ENCODE assay signal across 28 mouse cellular contexts in genomic region chr11:106045256-106045655, GRCm38 (mm10). TPM values are rescaled to one million over a fixed set of nuclear protein-coding genes. Genes with fewer than 3 reads are reported as not detected.
DNase-seq lines count a peak whose midpoint lies in the region; ATAC-seq and TF ChIP-seq lines count a peak whose summit lies in the region.
"Had no signal": no experiment of that assay in that cellular context is flagged by ENCODE, and none has a peak within 500 bp of the region (broad histone marks: within the 10 kb centered on the region; RNA-seq: fewer than 3 reads in every experiment).

No protein-coding gene starts in this region.

- H3K27me3 ChIP-seq in intestine, embryonic 16.5 days (replicated peaks; ENCODE audit: control insufficient read depth, insufficient read depth, low read length), result no peaks in the 10 kb centered on the region
- H3K27me3 ChIP-seq in intestine, embryonic 15.5 days (replicated peaks), result no peaks in the 10 kb centered on the region
- H3K27me3 ChIP-seq in liver, embryonic 15.5 days, result no peaks in the 10 kb centered on the region
- H3K27me3 ChIP-seq in MEL (ENCODE audit: control insufficient read depth in 1 of 2, insufficient read depth in 2 of 2, low read length in 2 of 2), result no peaks in the 10 kb centered on the region
- H3K27me3 ChIP-seq in small intestine, adult 2 months (ENCODE audit: control insufficient read depth, insufficient read depth, low read length), result no peaks in the 10 kb centered on the region
- H3K27me3 ChIP-seq in midbrain, embryonic 10.5 days (ENCODE audit: low read depth, poor library complexity, severe bottlenecking), result no peaks in the 10 kb centered on the region
- H3K27me3 ChIP-seq: CH12.LX, Patski had no signal

- H3K4me3 ChIP-seq in intestine, embryonic 16.5 days (ENCODE audit: low read length), result no peak overlapping the region
- H3K4me3 ChIP-seq in intestine, embryonic 15.5 days (replicated peaks), result no peak overlapping the region
- no peak overlapping the region for H3K4me3 ChIP-seq in liver, embryonic 15.5 days (replicated peaks)
- no peak overlapping the region for H3K4me3 ChIP-seq in MEL (ENCODE audit: control insufficient read depth in 1 of 2, insufficient read depth in 1 of 2, low read depth in 2 of 2, low read length in 2 of 2)
- no peak overlapping the region for H3K4me3 ChIP-seq in small intestine, adult 2 months (ENCODE audit: low read depth, low read length)
- H3K4me3 ChIP-seq in midbrain, embryonic 10.5 days, result no peak overlapping the region

- H3K27ac ChIP-seq in intestine, embryonic 16.5 days (ENCODE audit: low read length), result peak overlapping the region; percentile 37; the same call in 1 of the 2 replicates
- no peak overlapping the region for H3K27ac ChIP-seq in intestine, embryonic 15.5 days
- 0 out of 2 replicates have a peak overlapping the region, but pooled peaks have one; percentile 31 for H3K27ac ChIP-seq in liver, embryonic 15.5 days (replicated peaks)
- no peak overlapping the region for H3K27ac ChIP-seq in MEL (ENCODE audit: control insufficient read depth, low read depth, low read length)
- H3K27ac ChIP-seq in small intestine, adult 2 months (ENCODE audit: insufficient read depth, low read depth, low read length), result peak overlapping the region; percentile 83
- no peak overlapping the region for H3K27ac ChIP-seq in midbrain, embryonic 10.5 days (replicated peaks)

- peak; percentile 75 for ATAC-seq in intestine, embryonic 16.5 days
- no peak; the same call in 1 of the 2 replicates for ATAC-seq in intestine, embryonic 15.5 days
- ATAC-seq in liver, embryonic 15.5 days (ENCODE audit: insufficient read depth), result no peak
- ATAC-seq: activated CD4-positive, CD25-positive, alpha-beta regulatory T cell, adult 4 months; CD4-positive, CD25-positive, alpha-beta regulatory T cell, adult 4 months; Patski had no signal

- H3K4me1 ChIP-seq in intestine, embryonic 16.5 days (ENCODE audit: control insufficient read depth, insufficient read depth, low read length), result no peaks in the 10 kb centered on the region
- no peaks in the 10 kb centered on the region for H3K4me1 ChIP-seq in intestine, embryonic 15.5 days (replicated peaks)
- peaks cover 36% of the 10 kb centered on the region for H3K4me1 ChIP-seq in liver, embryonic 15.5 days (replicated peaks)
- peaks cover 22 to 24% of the 10 kb centered on the region in 2 experiments for H3K4me1 ChIP-seq in MEL (ENCODE audit: control insufficient read depth in 1 of 2, insufficient read depth in 2 of 2, low read length in 2 of 2)
- peaks cover 6% of the 10 kb centered on the region; the same call in 1 of the 2 replicates for H3K4me1 ChIP-seq in small intestine, adult 2 months (ENCODE audit: control insufficient read depth, insufficient read depth, insufficient read length, low read length)
- H3K4me1 ChIP-seq in midbrain, embryonic 10.5 days, result no peaks in the 10 kb centered on the region

- H3K36me3 ChIP-seq in intestine, embryonic 16.5 days (ENCODE audit: control insufficient read depth, insufficient read depth, low read length), result peaks cover 6% of the 10 kb centered on the region; the same call in 1 of the 2 replicates
- peaks cover 20% of the 10 kb centered on the region for H3K36me3 ChIP-seq in intestine, embryonic 15.5 days
- peaks cover 39% of the 10 kb centered on the region for H3K36me3 ChIP-seq in liver, embryonic 15.5 days (replicated peaks)
- H3K36me3 ChIP-seq in MEL (ENCODE audit: control insufficient read depth in 1 of 2, insufficient read depth in 2 of 2, low read length in 2 of 2), result peaks cover 38 to 41% of the 10 kb centered on the region in 2 experiments
- H3K36me3 ChIP-seq in small intestine, adult 2 months (ENCODE audit: control insufficient read depth, insufficient read depth, low read length), result peaks cover 21% of the 10 kb centered on the region
- H3K36me3 ChIP-seq in midbrain, embryonic 10.5 days, result peaks cover 45% of the 10 kb centered on the region

- TF ChIP-seq POLR2A in MEL (IDR thresholded peaks at IDR 0.05; ENCODE audit: control insufficient read depth in 1 of 2, insufficient read depth in 1 of 2, low read depth in 1 of 2, low read length in 2 of 2, poor library complexity in 1 of 2), result no peak
- TF ChIP-seq POLR2A in small intestine, adult 2 months (IDR thresholded peaks at IDR 0.05; ENCODE audit: low read depth, low read length), result no peak

- H3K4me2 ChIP-seq in intestine, embryonic 16.5 days (ENCODE audit: low read depth, low read length), result no peak overlapping the region
- no peak overlapping the region for H3K4me2 ChIP-seq in intestine, embryonic 15.5 days (replicated peaks)
- no peak overlapping the region for H3K4me2 ChIP-seq in liver, embryonic 15.5 days

- TF ChIP-seq EP300 in MEL (IDR thresholded peaks at IDR 0.05; ENCODE audit: low read depth in 1 of 2, low read length in 2 of 2), result peak; percentile 45 to 60

- DNase-seq in liver (no peak), MEL (ENCODE audit: low read depth, low spot score) (no peak)
- no peak for DNase-seq in gastrocnemius, postnatal 36 days
- no peak for DNase-seq in midbrain, embryonic 10.5 days (ENCODE audit: low spot score)
- DNase-seq: adrenal gland, adult 2 months; adrenal gland, adult 8-10 months; adrenal gland, postnatal 10 days; adrenal gland, postnatal 14 days; adrenal gland, postnatal 25 days; adrenal gland, postnatal 36 days; B cell, adult 2 months; cerebellum, adult 11 months; cerebellum, adult 11-12 months; cerebellum, adult 18-20 months had no signal

- no peak for TF ChIP-seq CTCF in MEL (IDR thresholded peaks at IDR 0.05 in 2 of 3, conservative IDR thresholded peaks at IDR 0.05 in 1 of 3; ENCODE audit: control insufficient read depth in 1 of 3, insufficient read depth in 1 of 3, low read depth in 2 of 3, low read length in 3 of 3, poor library complexity in 1 of 3, severe bottlenecking in 1 of 3)
- TF ChIP-seq CTCF in small intestine, adult 2 months (IDR thresholded peaks at IDR 0.05; ENCODE audit: extremely low read depth, insufficient read length, insufficient replicate concordance, low read depth, low read length), result no peak

- H3K9ac ChIP-seq in intestine, embryonic 16.5 days (ENCODE audit: low read depth, low read length), result no peak overlapping the region
- no peak overlapping the region for H3K9ac ChIP-seq in intestine, embryonic 15.5 days
- H3K9ac ChIP-seq in liver, embryonic 15.5 days, result no peak overlapping the region
- H3K9ac ChIP-seq in MEL (ENCODE audit: control insufficient read depth, low read depth, low read length, poor library complexity, severe bottlenecking), result no peak overlapping the region

- TF ChIP-seq RAD21 in MEL (IDR thresholded peaks at IDR 0.05; ENCODE audit: low read depth, low read length), result no peak

- no peaks in the 10 kb centered on the region for H3K9me3 ChIP-seq in intestine, embryonic 16.5 days (ENCODE audit: control insufficient read depth, low read length)
- H3K9me3 ChIP-seq in intestine, embryonic 15.5 days, result no peaks in the 10 kb centered on the region
- no peaks in the 10 kb centered on the region for H3K9me3 ChIP-seq in liver, embryonic 15.5 days (replicated peaks)
- no peaks in the 10 kb centered on the region for H3K9me3 ChIP-seq in MEL (replicated peaks; ENCODE audit: insufficient read depth, low read length)
- no peaks in the 10 kb centered on the region for H3K9me3 ChIP-seq in midbrain, embryonic 10.5 days (replicated peaks)
- H3K9me3 ChIP-seq: G1E had no signal

- H3K79me2 ChIP-seq in MEL (ENCODE audit: control insufficient read depth, insufficient read depth, low read length, poor library complexity), result peaks cover 42% of the 10 kb centered on the region

- intact Hi-C loops in gastrocnemius, postnatal 36 days (cut with DNase I), result no loop called here

- 94% methylated on average over 1 of the region's 1 CpGs for WGBS in intestine, embryonic 16.5 days
- WGBS in intestine, embryonic 15.5 days, result 85% methylated on average over 1 of the region's 1 CpGs
- WGBS in liver, embryonic 15.5 days (ENCODE audit: insufficient replicate concordance), result 74% methylated on average over 1 of the region's 1 CpGs
- WGBS in small intestine, adult 2 months, result 84% methylated on average over 1 of the region's 1 CpGs
- 82% methylated on average over 1 of the region's 1 CpGs for WGBS in midbrain, embryonic 10.5 days

RNA-seq across cellular contexts. Expression of gene Dcaf7, which starts 8.6 kb away (rescaled TPM):
- polyA plus RNA-seq in intestine, embryonic 16.5 days (2015; fragmentation: Nextera tagmentation; extraction: Ambion mirVana), result 42.7 and 48.0 TPM in 2 replicates
- 51.6 and 52.3 TPM in 2 replicates for polyA plus RNA-seq in intestine, embryonic 15.5 days (2015; fragmentation: Nextera tagmentation; extraction: Ambion mirVana)
- 26.6 and 29.6 TPM in 2 replicates for polyA plus RNA-seq in liver, embryonic 15.5 days (2015; fragmentation: Nextera tagmentation; extraction: Ambion mirVana)
- 77.4 and 86.9 TPM in 2 replicates for total RNA-seq in MEL (2012; rRNA removed)
- polyA plus RNA-seq in MEL (2012; ENCODE audit: insufficient read depth in 1 of 2, insufficient read length in 2 of 2, low read depth in 1 of 2, low replicate concordance in 2 of 2, missing spikeins in 1 of 2), result 10 to 100 TPM; 65.5 to 88.2 TPM
- polyA plus RNA-seq in small intestine, adult 2 months (2012; rRNA removed), result 18.7 and 30.9 TPM in 2 replicates
- 10 to 100 TPM; 23.9 to 25.6 TPM for total RNA-seq in gastrocnemius, postnatal 36 days (2021)
- polyA plus RNA-seq in midbrain, embryonic 10.5 days (2016; fragmentation: Nextera tagmentation; extraction: Ambion mirVana), result 76.8 and 98.1 TPM in 2 replicates

RNA-seq across cellular contexts. Expression of gene Taco1, which starts 20.6 kb away (rescaled TPM):
- 14.0 and 17.7 TPM in 2 replicates for polyA plus RNA-seq in intestine, embryonic 16.5 days (2015; fragmentation: Nextera tagmentation; extraction: Ambion mirVana)
- polyA plus RNA-seq in intestine, embryonic 15.5 days (2015; fragmentation: Nextera tagmentation; extraction: Ambion mirVana), result 12.0 and 14.0 TPM in 2 replicates
- polyA plus RNA-seq in liver, embryonic 15.5 days (2015; fragmentation: Nextera tagmentation; extraction: Ambion mirVana), result 6.1 and 6.4 TPM in 2 replicates
- total RNA-seq in MEL (2012; rRNA removed), result 33.3 and 35.0 TPM in 2 replicates
- polyA plus RNA-seq in MEL (2012; ENCODE audit: insufficient read depth in 1 of 2, insufficient read length in 2 of 2, low read depth in 1 of 2, low replicate concordance in 2 of 2, missing spikeins in 1 of 2), result 10 to 100 TPM in 1 of 2 experiments, not detected in 1; 33.1 TPM
- polyA plus RNA-seq in small intestine, adult 2 months (2012; rRNA removed), result 8.3 TPM in 2 replicates
- total RNA-seq in gastrocnemius, postnatal 36 days (2021), result 10 to 100 TPM; 37.6 to 42.7 TPM
- 13.7 and 14.1 TPM in 2 replicates for polyA plus RNA-seq in midbrain, embryonic 10.5 days (2016; fragmentation: Nextera tagmentation; extraction: Ambion mirVana)

RNA-seq across cellular contexts. Expression of gene Kcnh6, which starts 37.3 kb away (rescaled TPM):
- polyA plus RNA-seq in intestine, embryonic 16.5 days (2015; fragmentation: Nextera tagmentation; extraction: Ambion mirVana), result 2.1 and 2.6 TPM in 2 replicates
- polyA plus RNA-seq in intestine, embryonic 15.5 days (2015; fragmentation: Nextera tagmentation; extraction: Ambion mirVana), result 2.2 and 2.5 TPM in 2 replicates
- polyA plus RNA-seq in liver, embryonic 15.5 days (2015; fragmentation: Nextera tagmentation; extraction: Ambion mirVana), result 0.05 and 0.07 TPM in 2 replicates
- total RNA-seq in MEL (2012; rRNA removed), result 0.04 TPM in 1 of 2 replicates, not detected in the other
- polyA plus RNA-seq in MEL (2012; ENCODE audit: insufficient read depth in 1 of 2, insufficient read length in 2 of 2, low read depth in 1 of 2, low replicate concordance in 2 of 2, missing spikeins in 1 of 2), result under 1 TPM in 1 of 2 experiments, not detected in 1; 0.07 TPM
- polyA plus RNA-seq in small intestine, adult 2 months (2012; rRNA removed), result 0.88 and 2.6 TPM in 2 replicates
- total RNA-seq in gastrocnemius, postnatal 36 days (2021), result not detected
- 0.31 and 0.33 TPM in 2 replicates for polyA plus RNA-seq in midbrain, embryonic 10.5 days (2016; fragmentation: Nextera tagmentation; extraction: Ambion mirVana)
- total RNA-seq: G1E had no signal
- polyA plus RNA-seq: activated CD4-positive, CD25-positive, alpha-beta regulatory T cell, adult 4 months; C2C12; G1E; Patski had no signal

RNA-seq across cellular contexts. Expression of gene Map3k3, which starts 39.2 kb away (rescaled TPM):
- 5.7 and 6.1 TPM in 2 replicates for polyA plus RNA-seq in intestine, embryonic 16.5 days (2015; fragmentation: Nextera tagmentation; extraction: Ambion mirVana)
- polyA plus RNA-seq in intestine, embryonic 15.5 days (2015; fragmentation: Nextera tagmentation; extraction: Ambion mirVana), result 14.2 and 18.0 TPM in 2 replicates
- 5.2 and 6.0 TPM in 2 replicates for polyA plus RNA-seq in liver, embryonic 15.5 days (2015; fragmentation: Nextera tagmentation; extraction: Ambion mirVana)
- total RNA-seq in MEL (2012; rRNA removed), result 10.5 and 14.6 TPM in 2 replicates
- 10 to 100 TPM in 1 of 2 experiments, not detected in 1; 14.3 TPM for polyA plus RNA-seq in MEL (2012; ENCODE audit: insufficient read depth in 1 of 2, insufficient read length in 2 of 2, low read depth in 1 of 2, low replicate concordance in 2 of 2, missing spikeins in 1 of 2)
- 10.0 and 15.1 TPM in 2 replicates for polyA plus RNA-seq in small intestine, adult 2 months (2012; rRNA removed)
- total RNA-seq in gastrocnemius, postnatal 36 days (2021), result 10 to 100 TPM; 20.6 to 20.8 TPM
- polyA plus RNA-seq in midbrain, embryonic 10.5 days (2016; fragmentation: Nextera tagmentation; extraction: Ambion mirVana), result 20.6 and 21.9 TPM in 2 replicates

RNA-seq across cellular contexts. Expression of gene Ace3, which starts 50.8 kb away (rescaled TPM):
- polyA plus RNA-seq in intestine, embryonic 16.5 days (2015; fragmentation: Nextera tagmentation; extraction: Ambion mirVana), result 0.07 TPM in 1 of 2 replicates, not detected in the other
- polyA plus RNA-seq in intestine, embryonic 15.5 days (2015; fragmentation: Nextera tagmentation; extraction: Ambion mirVana), result not detected in 2 replicates
- not detected in 2 replicates for polyA plus RNA-seq in liver, embryonic 15.5 days (2015; fragmentation: Nextera tagmentation; extraction: Ambion mirVana)
- total RNA-seq in MEL (2012; rRNA removed), result not detected in 2 replicates
- not detected for polyA plus RNA-seq in MEL (2012; ENCODE audit: insufficient read depth in 1 of 2, insufficient read length in 2 of 2, low read depth in 1 of 2, low replicate concordance in 2 of 2, missing spikeins in 1 of 2)
- not detected in 2 replicates for polyA plus RNA-seq in small intestine, adult 2 months (2012; rRNA removed)
- total RNA-seq in gastrocnemius, postnatal 36 days (2021), result not detected
- polyA plus RNA-seq in midbrain, embryonic 10.5 days (2016; fragmentation: Nextera tagmentation; extraction: Ambion mirVana), result not detected in 2 replicates
- total RNA-seq: adrenal gland, adult 18-20 months; adrenal gland, adult 2 months; adrenal gland, adult 8-10 months; adrenal gland, postnatal 10 days; adrenal gland, postnatal 14 days; adrenal gland, postnatal 25 days; adrenal gland, postnatal 36 days; adrenal gland, postnatal 4 days; CH12.LX; ES-E14; G1E had no signal
- polyA plus RNA-seq: activated CD4-positive, CD25-positive, alpha-beta regulatory T cell, adult 4 months; adrenal gland, adult 2 months; brain, embryonic 14.5 days; C2C12; CD4-positive, CD25-positive, alpha-beta regulatory T cell, adult 4 months; G1E; Patski had no signal

Comparison
In these comparisons a context has a peak if more than half of its experiments do, and no peak if none do; other contexts are left out.
1. H3K27ac ChIP-seq: peak in intestine, embryonic 16.5 days (single experiment), liver, embryonic 15.5 days (single experiment) and small intestine, adult 2 months (single experiment); none in intestine, embryonic 15.5 days (single experiment), MEL (single experiment) and midbrain, embryonic 10.5 days (single experiment).